Mouse (Mus musculus) c-Kit-positive CD71-positive TER-119-negative erythroid progenitor cells, embryonic 14.5 days (primary cell): Measurements from ENCODE around the gene Ablim1.

Experiments used
- DNase-seq: peaks from one replicate; pipeline ENCODE4 v3.0.0-alpha.2; 2013; ENCODE audit warnings: low read depth

Ablim1 gene

DNA sequence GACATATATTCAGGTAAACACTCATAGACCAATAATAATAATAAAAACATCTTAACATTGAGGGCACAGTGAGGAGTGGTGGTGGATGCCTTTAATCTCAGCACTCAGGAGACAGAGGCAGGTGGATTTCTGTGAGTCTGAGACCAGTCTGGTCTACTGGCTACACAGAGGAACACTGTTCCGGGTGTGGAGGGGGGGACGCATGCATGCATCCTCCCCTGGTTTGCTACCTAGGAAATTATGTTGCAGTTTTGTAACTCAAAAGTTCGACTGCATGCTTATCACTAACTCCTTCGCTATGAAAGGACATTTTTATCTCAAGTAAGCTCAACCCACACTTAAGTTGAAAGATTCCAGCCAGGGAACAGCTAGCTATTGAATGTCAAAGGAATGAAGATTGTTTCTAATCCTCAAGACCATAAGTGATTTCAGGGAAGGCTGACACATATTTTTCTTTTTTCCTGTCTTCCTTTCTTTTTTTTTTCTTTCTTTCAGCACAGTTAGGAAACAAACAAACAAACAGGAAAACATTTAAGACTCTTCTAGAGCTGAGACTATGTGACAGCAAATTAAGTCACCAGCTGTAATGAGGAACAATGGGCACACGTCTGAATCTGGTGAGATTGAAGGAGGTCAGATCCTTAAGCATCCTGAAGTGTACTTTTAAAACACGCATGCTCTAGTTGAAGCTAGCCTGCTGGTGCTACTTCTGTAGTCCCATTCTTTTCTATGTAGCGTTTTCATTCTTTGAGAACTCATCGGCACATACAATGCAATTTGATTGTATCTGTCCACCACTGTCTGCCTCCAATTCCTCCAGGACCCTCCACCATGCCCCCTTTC, 26.4 kb upstream of the Ablim1 start:
- DNase-seq, result no peak

DNA sequence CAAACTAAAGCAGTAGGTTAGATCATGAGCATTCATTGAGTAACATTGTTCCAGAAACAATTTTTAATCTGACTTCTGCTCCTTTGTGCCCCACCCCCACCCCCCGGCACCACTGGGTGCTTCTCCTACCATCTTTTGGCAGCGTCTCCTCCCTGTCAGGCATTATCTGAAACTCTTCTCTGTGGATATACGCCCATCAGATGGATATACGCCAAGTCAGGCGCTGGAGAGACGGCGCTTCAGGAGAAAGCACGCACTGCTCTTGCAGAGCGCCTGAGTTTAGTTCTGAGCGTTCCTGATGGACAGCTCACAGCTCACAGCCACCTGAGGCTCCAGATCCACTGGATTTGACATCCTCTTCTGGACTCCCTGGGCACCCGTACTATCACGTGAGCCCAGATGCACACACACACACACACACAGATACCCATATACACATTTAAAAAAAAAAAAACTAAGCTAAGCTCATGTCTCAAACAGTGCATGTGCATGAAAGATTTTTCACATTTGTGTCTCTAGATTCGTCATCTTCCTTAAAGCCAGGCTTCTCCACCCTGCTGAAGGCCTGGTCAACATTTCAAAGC, 24.7 kb upstream of the Ablim1 start:
- no peak for DNase-seq

DNA sequence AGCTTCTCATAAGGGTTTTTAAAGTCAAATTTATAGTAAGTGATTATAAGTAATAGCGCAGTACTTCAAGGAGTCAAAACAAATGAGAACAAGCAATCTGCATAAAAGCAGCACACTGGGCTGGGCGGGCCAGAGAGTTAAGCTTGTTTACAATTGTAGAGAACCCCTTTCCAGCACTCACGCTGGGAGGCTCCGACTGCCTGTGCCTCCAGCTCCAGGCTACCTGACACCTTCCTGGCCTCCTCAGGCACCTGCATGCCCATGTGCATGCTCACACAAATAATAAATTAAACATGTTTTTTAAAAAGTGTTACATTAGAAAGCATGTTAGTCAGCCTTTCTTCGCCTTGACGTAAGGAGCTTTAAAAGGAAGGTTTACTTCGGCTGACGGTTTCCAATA, 20.4 kb upstream of the Ablim1 start:
- DNase-seq, result no peak

DNA sequence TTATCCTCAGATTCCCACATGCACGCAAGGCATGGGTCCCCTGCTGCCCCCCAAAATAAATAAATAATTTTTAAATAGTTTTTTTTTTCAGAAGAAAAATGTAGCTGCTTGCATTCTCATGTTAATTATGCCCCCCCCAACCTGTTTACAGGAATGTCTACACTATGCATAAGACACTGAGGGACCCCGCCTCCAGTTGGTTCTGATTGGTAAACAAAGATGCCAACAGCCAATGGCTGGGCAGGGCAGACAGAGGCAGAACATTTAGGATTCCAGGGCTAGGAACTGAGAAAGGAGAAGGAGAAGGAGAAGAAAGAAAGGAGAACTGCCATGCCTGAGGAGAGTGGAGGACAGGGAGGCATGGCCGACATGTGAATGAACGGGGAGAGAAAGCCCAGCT, 18.6 kb upstream of the Ablim1 start:
- DNase-seq, result no peak

DNA sequence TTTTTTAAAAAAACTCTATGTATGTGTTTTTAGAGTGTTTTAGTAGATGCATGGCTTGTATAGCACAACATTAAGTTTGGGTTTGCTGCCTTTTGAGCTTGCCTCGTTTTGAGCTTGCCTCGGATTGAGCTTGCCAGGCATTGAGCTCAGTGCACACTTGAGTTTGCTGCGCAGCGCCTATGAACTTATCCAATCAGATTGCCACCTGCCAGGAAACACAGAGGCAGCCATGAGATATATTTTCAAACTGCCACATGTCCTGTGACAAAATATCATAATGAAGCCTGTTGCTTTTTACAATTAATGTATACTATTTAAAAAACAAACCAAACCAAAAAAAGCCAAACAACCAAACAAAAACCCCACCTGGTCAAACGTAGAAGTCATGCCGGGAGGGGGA, 16.5 kb upstream of the Ablim1 start:
- no peak for DNase-seq

DNA sequence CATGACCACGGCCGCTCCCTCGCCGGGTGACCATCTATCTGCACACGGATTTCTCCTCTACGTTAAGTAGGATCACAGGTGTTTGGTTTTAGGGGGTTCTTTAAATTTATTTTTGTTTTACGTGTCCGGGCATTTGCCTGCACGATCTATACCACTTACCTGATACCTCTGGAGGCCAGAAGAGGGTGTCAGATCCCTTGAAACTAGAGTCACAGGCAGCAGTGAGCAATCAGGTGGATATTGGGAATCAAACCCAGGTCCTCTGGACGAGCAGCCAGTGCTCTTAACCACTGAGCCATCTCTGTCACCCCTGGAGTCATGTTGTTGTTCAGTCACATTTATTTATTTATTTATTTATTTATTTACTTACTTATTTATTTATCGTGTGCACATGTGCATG, 15.6 kb upstream of the Ablim1 start:
- no peak for DNase-seq

DNA sequence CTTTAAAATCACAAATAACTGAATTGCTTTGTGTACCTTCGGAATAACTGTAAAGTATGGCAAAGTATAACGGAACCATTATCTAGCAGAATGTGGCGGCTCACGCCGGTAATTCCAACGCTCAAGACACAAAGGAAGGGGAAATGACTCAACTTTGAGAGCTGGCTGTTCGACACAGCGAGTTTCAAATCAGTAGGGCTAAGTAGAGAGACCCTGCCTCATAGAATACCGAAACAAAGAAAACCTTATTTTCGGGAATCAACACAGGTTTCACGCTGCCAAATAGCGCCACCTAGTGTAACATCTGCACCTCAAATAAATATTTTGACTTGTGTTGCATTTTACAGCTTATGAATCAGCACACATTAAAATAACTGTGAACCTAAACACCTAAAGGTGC, 14.1 kb upstream of the Ablim1 start:
- peak; percentile 30 for DNase-seq

DNA sequence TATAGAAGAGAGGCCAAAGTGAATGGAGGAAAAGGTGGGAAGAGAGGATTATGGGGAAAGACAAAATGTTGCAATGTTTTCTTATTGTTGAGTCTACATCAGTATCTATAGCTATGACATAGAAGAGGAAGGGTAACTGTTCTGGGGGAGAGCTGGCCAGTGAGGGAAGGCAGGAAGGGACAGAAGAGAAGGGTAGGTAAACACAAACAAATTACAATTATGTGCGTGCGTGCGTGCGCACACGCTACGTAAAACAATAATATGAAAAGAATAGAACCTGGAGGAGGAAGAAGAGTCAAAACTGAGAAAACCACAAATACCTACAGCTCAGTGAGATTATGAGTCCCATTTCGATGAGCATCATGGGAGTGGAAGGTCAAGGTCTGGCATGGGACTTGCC, 13.6 kb upstream of the Ablim1 start:
- DNase-seq, result no peak

DNA sequence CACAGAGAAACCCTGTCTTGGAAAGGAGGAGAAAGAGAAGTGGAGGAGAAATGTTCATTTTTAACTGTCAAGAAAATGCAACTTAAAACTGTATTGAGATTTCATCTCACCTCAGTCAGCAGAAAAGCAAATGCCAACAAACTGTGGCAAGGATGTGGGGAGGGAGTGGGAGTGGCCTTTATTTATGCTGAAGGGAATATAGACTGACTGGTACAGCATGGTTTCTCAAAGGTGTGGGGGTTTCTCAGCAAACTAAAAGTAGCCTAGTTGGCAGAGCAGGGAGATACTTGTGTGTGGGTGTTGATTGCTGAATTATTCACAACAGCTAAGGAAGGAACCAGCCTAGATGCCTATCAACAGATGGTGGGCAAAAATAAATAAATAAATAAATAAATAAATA, 13.0 kb upstream of the Ablim1 start:
- DNase-seq, result no peak

DNA sequence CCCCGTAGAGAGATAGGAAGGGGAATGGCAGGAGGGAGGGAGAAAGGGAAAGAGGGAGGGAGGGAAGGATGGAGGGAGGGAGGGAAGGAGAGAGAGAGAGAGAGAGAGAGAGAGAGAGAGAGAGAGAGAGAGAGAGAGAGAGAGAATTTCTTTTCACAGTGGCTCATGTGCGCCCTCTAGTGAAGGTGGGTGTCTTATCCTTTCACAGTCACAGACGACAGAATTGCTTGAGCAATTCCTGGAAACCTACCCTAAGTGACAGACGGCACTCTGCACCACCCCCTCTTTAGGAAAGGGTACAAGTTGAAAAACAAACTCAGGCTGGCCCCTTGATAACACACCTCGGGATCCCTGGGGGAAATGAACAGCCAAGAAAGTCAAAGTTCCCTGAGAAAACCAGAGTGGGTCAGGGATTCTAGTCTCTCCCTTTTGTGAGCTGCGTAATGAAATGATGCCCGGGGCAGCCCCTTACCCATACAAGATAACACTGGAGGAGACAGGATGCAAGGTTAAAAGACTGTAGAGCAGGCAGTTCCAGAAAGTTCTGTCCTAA, 11.1 kb upstream of the Ablim1 start:
- peak; percentile 24 for DNase-seq

DNA sequence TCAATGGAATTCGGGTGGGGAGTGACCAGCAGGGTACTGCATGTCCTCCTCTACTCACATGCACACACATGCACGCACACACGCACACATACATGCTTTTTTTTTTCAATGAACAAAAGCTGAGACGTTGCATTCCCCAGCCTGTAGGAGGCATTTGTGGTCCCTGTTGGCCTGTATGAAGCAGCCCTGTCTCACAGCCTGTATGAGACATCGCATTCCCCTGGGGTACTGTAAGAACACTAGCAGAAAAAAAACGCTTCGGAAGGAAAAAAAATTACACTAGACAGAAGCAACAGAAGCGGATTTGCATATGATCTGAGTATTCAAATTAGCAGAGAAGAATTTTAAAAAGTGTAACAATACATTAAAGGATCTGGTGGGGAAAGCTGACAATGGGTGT, 8.4 kb upstream of the Ablim1 start:
- no peak for DNase-seq

DNA sequence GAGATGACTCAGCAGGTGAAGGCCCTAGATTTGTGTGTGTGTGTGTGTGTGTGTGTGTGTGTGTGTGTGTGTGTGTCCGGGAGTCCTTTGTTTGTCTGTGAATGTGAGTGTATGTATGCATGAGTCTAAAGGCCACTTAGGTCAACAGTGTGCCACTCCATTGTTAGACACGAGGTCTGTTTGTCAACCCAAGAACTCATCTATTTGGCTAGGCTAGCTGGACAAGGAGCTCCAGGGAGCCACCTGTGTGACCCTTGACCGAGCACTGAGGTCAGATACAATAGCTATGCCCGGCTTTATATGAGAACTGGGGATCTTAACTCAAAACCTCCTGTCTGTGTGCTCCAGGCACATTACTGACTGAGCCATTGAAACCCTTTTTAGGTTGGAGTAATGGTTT, 7.8 kb upstream of the Ablim1 start:
- no peak for DNase-seq

DNA sequence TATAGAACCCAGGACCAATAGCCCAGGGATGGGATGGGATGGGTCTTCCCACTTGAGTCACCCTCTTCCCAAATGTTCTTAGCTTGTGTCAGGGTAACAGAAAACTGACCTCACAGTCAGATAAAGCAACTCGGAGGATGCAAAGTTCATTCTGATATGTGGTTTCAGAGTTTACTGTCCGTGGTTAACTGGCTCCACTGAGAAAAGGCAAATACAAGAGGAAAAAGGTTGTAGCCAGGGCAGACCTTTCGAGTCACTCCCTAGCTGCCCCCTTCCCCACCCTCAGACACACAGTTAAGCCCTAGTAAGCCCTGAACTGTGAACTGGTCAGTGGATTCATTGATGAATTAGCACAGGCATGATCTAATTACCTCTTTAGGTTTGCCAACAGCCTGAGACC, 7.1 kb upstream of the Ablim1 start:
- DNase-seq, result no peak

DNA sequence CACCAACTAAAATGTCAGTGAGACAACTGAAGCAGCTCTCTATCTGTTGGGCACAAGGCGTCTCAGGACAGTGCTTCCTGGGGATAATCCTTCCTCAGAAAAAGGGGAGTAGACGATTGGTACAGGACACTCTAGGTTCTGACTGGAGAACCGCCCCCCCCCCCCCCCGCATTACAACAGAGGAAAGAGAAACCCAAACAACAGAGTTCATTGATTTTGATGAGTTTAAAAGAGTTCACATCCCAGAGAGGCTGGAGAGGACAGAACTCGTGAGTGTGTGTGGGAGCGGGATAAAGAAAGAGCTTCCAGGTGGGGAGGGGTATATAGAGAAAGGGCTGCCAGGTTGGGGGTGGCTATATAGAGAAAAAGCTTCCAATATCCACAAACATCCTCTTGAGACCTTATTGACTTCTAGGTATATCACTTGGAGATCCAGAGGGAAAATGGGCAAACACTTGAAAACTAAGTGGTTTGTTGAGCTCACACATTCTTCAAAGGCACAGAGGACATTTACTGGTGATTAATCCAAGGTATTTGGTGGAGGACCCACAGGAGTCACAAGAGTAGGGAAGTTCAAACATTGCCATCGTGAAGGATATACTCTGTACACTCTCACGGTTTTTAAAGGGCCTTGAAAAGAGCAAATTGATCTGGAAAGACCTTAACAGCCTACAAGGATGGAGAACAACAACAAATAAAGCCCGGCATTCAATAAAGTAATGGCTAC, 6.1 kb upstream of the Ablim1 start:
- no peak for DNase-seq

DNA sequence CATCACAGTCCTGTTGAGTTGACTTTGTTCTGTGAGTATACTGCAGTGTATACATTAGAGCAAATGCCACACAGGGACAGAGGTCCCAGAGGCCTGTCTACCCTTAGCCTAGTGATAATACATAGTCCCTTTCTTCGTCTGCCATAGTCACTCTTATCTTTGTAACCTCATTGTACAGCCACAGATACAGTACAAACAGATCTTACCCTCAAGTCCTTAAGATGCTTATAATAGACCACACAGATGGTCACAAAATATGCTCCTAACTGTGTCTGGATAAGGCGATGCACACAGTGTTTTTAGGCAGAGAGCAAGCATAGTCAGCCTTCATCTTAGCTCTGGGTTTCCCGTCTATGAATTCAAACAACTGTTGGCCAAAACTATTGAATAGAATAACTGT, 1.9 kb upstream of the Ablim1 start:
- DNase-seq, result no peak

DNA sequence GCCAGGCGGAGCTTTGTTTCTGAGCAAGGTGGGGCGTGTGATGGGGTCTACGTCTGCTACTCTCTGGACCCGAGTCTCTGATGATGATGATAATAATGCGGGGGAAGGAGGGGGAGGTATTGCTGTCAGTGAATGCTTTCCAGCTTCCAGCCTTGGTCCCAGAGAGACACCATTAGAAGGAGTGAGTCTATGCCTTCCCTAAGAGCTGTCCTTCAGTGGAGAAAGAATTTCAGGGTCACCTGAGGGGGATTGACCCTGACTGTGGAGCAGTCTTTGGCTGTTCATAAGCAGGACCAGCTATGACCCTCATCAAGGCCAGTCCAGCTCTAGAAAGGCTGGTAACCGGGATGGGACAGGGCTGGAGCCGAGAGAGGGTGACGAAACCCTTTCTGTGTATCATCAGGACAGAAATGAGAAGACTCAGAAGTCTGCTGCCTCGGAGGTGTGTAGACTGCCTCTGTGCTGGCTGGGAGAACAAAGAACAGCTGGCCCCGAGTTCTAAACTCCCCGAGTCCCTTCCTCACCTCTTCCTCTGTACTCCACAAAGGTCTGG, 370 bp upstream of the Ablim1 start:
- no peak for DNase-seq

DNA sequence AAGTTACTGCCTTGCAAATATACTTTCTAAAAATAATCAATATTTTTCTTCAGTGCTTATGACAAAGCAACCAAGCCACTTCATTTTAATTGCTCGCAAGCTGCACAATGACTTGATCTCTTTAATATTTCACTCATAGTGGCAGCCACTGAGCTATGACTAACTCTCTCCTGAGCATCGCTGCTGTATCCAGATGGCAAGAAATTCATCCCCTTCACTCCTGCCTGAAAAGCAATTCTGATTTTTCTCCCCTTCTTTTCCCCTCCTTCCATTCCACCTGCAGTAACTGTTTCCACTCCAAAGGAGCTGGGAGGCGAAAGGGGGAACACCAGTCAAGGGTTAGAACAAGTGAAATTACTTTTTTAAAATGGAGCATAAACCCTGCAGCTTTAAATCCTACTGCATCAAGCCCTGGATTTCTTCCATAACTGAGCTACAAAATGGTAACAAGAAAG, 801 bp downstream of the Ablim1 start:
- DNase-seq, result no peak

DNA sequence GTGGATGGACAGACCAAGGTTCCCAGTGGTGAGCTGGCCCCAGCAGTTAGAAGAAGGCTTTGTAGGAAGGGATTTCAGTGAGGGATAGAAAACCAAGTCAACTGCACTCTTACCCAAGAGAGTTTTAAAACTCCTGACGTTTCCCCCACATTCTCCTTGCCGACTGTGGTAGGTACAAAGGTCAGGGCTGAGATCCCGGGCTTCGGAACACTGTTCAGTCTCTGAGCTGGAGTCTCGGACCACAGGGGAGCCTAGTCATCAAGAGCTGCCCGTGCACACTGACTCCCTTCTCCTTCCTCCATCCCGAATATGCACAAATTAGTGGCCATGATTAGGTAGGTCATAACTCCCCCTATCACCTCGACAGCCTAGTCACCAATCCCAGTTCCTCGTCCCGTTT, 1.5 kb downstream of the Ablim1 start:
- no peak for DNase-seq

DNA sequence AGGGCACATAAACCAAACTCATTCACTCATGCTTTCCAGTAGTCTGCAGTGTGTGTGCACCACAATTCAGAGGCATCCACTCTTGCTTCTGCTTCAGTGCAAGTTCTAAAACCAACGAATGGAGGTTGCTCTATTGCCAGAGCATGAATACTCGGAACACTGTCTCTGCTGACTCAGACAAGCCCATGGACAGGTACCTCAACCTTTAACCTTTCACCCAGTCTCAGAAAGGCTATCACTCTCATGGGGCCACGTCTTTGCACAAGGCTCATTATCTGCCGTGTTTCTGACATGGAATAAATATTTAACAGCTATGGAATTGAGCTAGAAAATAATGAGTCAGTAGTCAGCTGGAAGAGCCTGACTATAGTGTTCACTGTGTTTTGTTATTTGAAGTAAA, 4.7 kb downstream of the Ablim1 start:
- DNase-seq, result no peak

DNA sequence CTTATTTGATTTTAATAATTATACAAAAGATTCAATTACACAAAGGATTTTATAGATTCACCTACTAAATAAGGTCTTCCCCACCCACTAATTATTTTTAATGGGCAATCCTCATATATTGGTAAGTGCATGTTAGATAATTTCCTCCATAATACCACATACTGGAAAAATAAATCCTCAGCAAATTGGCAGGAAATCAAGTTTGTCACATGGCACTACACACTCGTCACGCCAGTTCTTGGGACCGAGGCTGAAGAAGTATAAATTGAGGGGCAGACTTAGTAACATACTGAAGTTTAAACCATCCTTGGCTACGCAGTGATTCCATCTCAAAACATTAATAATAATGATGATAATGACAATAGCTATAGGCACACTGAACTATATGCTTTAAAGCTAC, 8.1 kb downstream of the Ablim1 start:
- DNase-seq, result no peak

DNA sequence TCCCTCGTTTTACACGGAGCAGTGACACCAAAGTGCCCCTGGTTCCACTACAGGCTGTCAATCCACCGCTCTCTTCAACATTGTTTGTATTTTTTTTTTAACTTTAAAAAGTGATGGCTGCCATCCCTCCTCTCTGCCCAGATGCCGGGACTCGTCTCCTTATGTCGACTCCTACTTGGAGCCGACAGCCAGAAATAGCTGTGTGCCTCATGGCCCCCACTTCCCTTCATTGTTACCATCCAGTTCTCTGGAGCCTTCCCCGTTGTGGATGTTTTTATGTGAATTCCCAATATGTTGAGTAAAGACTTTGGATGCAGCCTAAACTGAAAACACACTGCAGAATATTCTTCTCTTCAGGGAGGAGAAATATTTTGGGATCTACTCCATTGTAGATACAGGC, 8.7 kb downstream of the Ablim1 start:
- DNase-seq, result no peak

DNA sequence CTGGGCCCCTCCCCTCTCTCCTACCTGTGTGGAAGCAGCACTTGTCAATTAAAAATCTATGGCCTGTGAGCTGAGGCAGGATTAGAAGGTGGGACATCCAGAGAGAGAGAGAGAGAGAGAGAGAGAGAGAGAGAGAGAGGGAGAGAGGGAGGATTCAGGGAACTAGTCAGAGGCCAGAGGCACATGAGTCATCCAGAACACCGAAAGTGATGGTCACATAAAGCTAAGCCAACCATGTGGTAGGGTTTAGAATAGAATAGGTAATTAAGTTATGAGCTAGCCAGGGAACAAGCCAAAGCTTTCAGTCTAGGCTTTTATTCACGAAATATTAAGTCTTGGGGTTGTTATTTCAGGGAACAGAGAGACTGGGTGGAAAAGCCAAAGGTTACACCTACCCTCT, 10.1 kb downstream of the Ablim1 start:
- DNase-seq, result no peak

DNA sequence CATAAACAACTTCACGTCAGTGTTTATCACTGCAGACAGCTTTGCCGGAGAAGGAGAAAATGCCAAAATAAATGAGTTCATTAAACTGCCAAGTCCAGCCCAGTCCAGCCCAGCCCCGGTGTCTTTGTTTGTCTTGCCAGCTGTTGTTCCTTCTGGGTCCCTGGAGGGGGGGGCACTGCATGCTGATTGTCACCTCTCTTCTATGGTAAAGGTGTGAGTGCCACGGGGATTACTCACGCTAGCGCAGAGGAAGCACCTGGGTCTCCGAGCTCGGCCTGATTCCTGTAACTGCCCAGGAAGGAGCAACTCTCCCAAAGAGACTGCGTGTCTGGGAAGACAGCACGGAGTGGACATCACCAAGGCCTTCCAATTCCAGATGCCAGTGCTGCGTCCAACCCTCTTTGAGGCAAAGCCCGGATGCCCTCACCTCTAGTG, 12.7 kb downstream of the Ablim1 start:
- DNase-seq, result no peak
